In the genomic region with DNA sequence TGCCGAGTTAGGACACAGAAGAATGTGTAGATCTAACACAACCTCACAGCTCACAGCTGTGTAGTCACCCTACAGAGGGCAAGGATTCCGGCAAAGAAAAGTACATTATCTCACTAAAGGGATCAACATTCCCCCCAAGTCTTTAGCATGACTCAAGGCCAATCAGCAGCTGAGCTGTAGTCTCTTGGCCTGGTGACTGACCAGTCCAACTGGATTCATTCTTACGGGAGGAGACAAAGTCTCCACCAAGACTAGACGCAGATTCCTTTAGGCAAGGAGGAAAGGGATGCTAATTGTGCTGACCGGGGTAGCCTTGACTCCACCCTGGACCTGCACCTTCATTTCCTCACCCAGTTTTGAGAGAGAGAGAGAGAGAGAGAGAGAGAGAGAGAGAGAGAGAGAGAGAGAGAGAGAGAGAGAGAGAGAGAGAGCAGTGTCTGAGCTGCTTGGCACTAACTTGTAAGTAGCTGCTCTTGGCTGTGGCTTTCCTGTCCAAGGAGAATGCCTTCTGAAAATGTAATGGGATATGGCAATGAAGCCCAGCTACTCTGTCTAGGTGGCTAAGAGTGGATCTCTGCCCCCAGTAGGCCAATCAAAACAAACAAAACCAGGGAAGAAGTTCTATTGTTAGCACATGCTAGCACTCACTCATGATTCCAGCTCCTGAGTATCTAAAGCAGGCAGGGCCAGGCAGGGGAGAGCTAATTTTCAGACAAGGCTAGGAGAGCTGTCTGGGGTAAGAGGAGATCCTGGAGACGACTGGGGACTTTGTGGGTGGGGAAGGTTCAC, we compare ENCODE assay signal across 26 mouse cellular contexts.
DNase-seq lines count a peak whose midpoint lies in the region; ATAC-seq and TF ChIP-seq lines count a peak whose summit lies in the region.
"Had no signal": no experiment of that assay in that cellular context is flagged by ENCODE, and none has a peak within 500 bp of the region (broad histone marks: within the 10 kb centered on the region; RNA-seq: fewer than 3 reads in every experiment).

No protein-coding gene starts in this region.

- H3K9ac ChIP-seq in heart, embryonic 14.5 days (ENCODE audit: low read length), result 0 out of 2 replicates have a peak overlapping the region, but pooled peaks have one; percentile 8
- H3K9ac ChIP-seq in ES-Bruce4 (ENCODE audit: low read depth, poor library complexity, severe bottlenecking), result no peak overlapping the region
- H3K9ac ChIP-seq: forebrain, embryonic 15.5 days; heart, embryonic 12.5 days; hindbrain, embryonic 12.5 days; kidney, embryonic 15.5 days; limb, embryonic 12.5 days; liver, postnatal 0 days had no signal

- no peaks in the 10 kb centered on the region for H3K36me3 ChIP-seq in heart, embryonic 14.5 days (ENCODE audit: control insufficient read depth, insufficient read depth, low read length)
- no peaks in the 10 kb centered on the region for H3K36me3 ChIP-seq in ES-Bruce4 (ENCODE audit: control insufficient read depth, insufficient read depth, low read length, poor library complexity, severe bottlenecking)
- H3K36me3 ChIP-seq: forebrain, embryonic 15.5 days; heart, embryonic 12.5 days; hindbrain, embryonic 12.5 days; kidney, embryonic 15.5 days; limb, embryonic 12.5 days had no signal

- no peak for DNase-seq in heart, postnatal 4 days
- peak; percentile 79 for DNase-seq in 3T3-L1 (ENCODE audit: low read depth, low spot score)
- DNase-seq in fibroblast of lung, adult 2 months (ENCODE audit: low read depth), result peak; percentile 50
- DNase-seq in cerebellum, postnatal 36 days, result no peak
- DNase-seq in ovary, postnatal 10 days (ENCODE audit: low spot score), result no peak
- DNase-seq: adrenal gland, postnatal 14 days; cerebellum, adult 2 months; cerebellum, postnatal 25 days; gastrocnemius, postnatal 14 days; kidney, adult 11 months; kidney, postnatal 36 days; liver, postnatal 0 days; right cerebral cortex, adult 18-20 months; thymus, adult 18-20 months had no signal

- ATAC-seq in heart, embryonic 14.5 days (ENCODE audit: insufficient number of reproducible peaks, insufficient read depth, low FRiP score, low read depth), result no peak
- ATAC-seq: activated CD4-positive, CD25-positive, alpha-beta regulatory T cell, adult 4 months; forebrain, embryonic 15.5 days; liver, postnatal 0 days; lung, postnatal 0 days; midbrain, embryonic 16.5 days had no signal

- no peak overlapping the region for H3K4me2 ChIP-seq in heart, embryonic 14.5 days (ENCODE audit: low read length)
- H3K4me2 ChIP-seq: forebrain, embryonic 15.5 days; heart, embryonic 12.5 days; hindbrain, embryonic 12.5 days; kidney, embryonic 15.5 days; limb, embryonic 12.5 days; liver, embryonic 11.5 days had no signal

- peak overlapping the region; percentile 9 to 55; a peak in 3 of 4 replicates for H3K27ac ChIP-seq in heart, embryonic 14.5 days (replicated peaks in 1 of 2; ENCODE audit: control insufficient read depth in 1 of 2, insufficient read depth in 1 of 2, low read depth in 2 of 2, low read length in 2 of 2)
- peak overlapping the region; percentile 98 for H3K27ac ChIP-seq in ES-Bruce4 (ENCODE audit: insufficient read depth, low read length)
- H3K27ac ChIP-seq: forebrain, embryonic 15.5 days; hindbrain, embryonic 12.5 days; kidney, embryonic 15.5 days; limb, embryonic 12.5 days; macrophage had no signal

- H3K4me3 ChIP-seq in heart, embryonic 14.5 days (ENCODE audit: control insufficient read depth in 1 of 2, insufficient read depth in 1 of 2, low read depth in 1 of 2, low read length in 2 of 2), result no peak overlapping the region
- H3K4me3 ChIP-seq in ES-Bruce4 (ENCODE audit: low read depth, low read length), result no peak overlapping the region
- H3K4me3 ChIP-seq: forebrain, embryonic 15.5 days; heart, embryonic 12.5 days; hindbrain, embryonic 12.5 days; kidney, embryonic 15.5 days; limb, embryonic 12.5 days had no signal

- H3K9me3 ChIP-seq in heart, embryonic 14.5 days (ENCODE audit: control insufficient read depth, low read length), result no peaks in the 10 kb centered on the region
- no peaks in the 10 kb centered on the region for H3K9me3 ChIP-seq in ES-Bruce4 (replicated peaks; ENCODE audit: control insufficient read depth, insufficient read depth, low read length, poor library complexity, severe bottlenecking)
- H3K9me3 ChIP-seq: forebrain, embryonic 15.5 days; heart, embryonic 12.5 days; hindbrain, embryonic 12.5 days; kidney, embryonic 15.5 days; limb, embryonic 12.5 days had no signal

- H3K4me1 ChIP-seq in heart, embryonic 14.5 days (ENCODE audit: control insufficient read depth in 2 of 2, insufficient read depth in 2 of 2, low read length in 2 of 2), result peaks cover 9 to 15% of the 10 kb centered on the region in 2 experiments
- peaks cover 12% of the 10 kb centered on the region for H3K4me1 ChIP-seq in ES-Bruce4 (ENCODE audit: control insufficient read depth, insufficient read depth, low read length)

- TF ChIP-seq POLR2A in ES-Bruce4 (IDR thresholded peaks at IDR 0.05; ENCODE audit: insufficient read depth, low read length), result no peak

- 50% methylated on average over 6 of the region's 6 CpGs for WGBS in heart, embryonic 14.5 days

- TF ChIP-seq CTCF in ES-Bruce4 (IDR thresholded peaks at IDR 0.05; ENCODE audit: low read depth, low read length), result no peak

- peak; percentile 49; the same call in 1 of the 2 replicates for TF ChIP-seq EP300 in ES-Bruce4 (IDR thresholded peaks at IDR 0.05; ENCODE audit: insufficient read depth, low read depth, low read length)

- no peaks in the 10 kb centered on the region for H3K27me3 ChIP-seq in heart, embryonic 14.5 days (ENCODE audit: control insufficient read depth, insufficient read depth, low read length)
- H3K27me3 ChIP-seq in ES-Bruce4 (ENCODE audit: control insufficient read depth, insufficient read depth, low read length, poor library complexity, severe bottlenecking), result no peaks in the 10 kb centered on the region
- H3K27me3 ChIP-seq: forebrain, embryonic 15.5 days; heart, embryonic 12.5 days; hindbrain, embryonic 12.5 days; kidney, embryonic 15.5 days had no signal

Comparison
In these comparisons a context has a peak if more than half of its experiments do, and no peak if none do; other contexts are left out.
1. DNase-seq: peak in 3T3-L1 (single experiment) and fibroblast of lung, adult 2 months (single experiment); none in heart, postnatal 4 days (single experiment), cerebellum, postnatal 36 days (0 of 2) and ovary, postnatal 10 days (single experiment).